Mouse (Mus musculus) CD4-positive, CD25-positive, alpha-beta regulatory T cell (primary cell): ENCODE data around the gene Otor. TPM values are rescaled to one million over a fixed set of nuclear protein-coding genes. Genes with fewer than 3 reads are reported as not detected.

Experiments used
- polyA plus RNA-seq: library from polyadenylated mRNA; unstranded; fragments of 100-300 nt; shearing (Covaris generic); gene quantifications from one replicate; pipeline ENCODE4 v1.2.1, GENCODE M21; 2017

Gene Otor
- polyA plus RNA-seq, result not detected

DNA sequence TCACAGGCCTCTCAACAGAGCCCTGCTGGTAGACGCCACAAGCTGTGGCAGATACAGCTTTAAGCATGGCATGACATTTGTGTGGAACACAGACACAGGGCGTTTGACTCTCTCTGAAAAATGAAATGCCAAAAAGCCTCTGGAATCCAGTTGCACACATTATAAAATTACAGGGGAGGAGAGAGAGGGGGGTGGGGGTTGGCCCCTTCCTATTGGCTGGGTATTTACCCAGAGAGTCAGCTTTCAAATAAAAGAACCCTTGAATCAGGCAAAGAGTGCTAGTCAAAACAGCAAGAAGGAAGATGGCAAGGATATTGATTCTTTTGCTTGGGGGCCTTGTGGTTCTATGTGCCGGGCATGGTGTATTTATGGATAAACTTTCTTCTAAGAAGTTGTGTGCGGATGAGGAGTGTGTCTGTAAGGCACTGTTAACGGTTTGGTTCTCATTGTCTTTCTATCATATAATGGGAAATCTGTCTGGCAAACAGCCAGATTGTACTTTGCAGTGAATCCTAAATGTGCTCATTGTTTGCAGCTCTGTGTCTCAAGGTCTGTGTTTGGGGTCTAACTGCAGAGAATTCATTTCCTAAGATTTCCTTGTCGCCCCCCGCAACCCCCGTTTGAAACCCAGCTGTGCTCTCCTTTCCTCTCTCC is at the start of gene Otor:
TSS of gene Otor (plus strand) at position 276 of the 654 bp plus-strand sequence.

GRCm38 (mm10) chr2:143062812-143063792 is 15.2 kb upstream of the Otor start, which contains the start of gene Snrpb2:
Snrpb2 (plus strand) TSS chr2:143063039.

Other genes with a start within 250 kb of the Otor start
- gene Kif16b, start 176.9 kb upstream of the Otor start, polyA plus RNA-seq, result 19.5 TPM
- 59.0 TPM for gene Snrpb2, start 15.4 kb upstream of the Otor start, polyA plus RNA-seq